ENCODE assay signal across 22 mouse cellular contexts in the genomic region with DNA sequence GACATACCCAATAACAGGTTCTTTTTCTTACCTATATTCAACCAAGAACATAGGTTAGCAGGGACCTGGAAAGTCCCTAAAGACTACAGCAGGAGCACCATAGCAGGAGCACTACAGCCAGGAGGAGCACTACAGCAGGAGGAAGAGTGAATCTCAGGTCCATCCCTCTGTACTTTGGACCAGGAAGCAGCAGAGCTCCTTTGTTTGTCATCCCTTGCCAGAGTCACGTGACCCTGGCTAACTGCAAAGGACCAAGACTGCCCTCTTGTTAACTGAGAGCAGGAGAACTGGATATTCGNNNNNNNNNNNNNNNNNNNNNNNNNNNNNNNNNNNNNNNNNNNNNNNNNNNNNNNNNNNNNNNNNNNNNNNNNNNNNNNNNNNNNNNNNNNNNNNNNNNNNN.
"Had no signal": no experiment of that assay in that cellular context is flagged by ENCODE, and none has a peak within 500 bp of the region (broad histone marks: within the 10 kb centered on the region; RNA-seq: fewer than 3 reads in every experiment).

No protein-coding gene starts in this region.

- DNase-seq: left cerebral cortex, postnatal 4 days; liver, postnatal 0 days; lung, embryonic 14.5 days; right cerebral cortex, adult 18-20 months; right cerebral cortex, postnatal 14 days; right cerebral cortex, postnatal 4 days; spleen, adult 18-20 months; thymus, adult 2 months; thymus, postnatal 14 days; thymus, postnatal 4 days had no signal

- H3K27me3 ChIP-seq: limb, embryonic 12.5 days; limb, embryonic 15.5 days; midbrain, embryonic 12.5 days; midbrain, embryonic 15.5 days; neural tube, embryonic 12.5 days; neural tube, embryonic 15.5 days; stomach, embryonic 15.5 days had no signal

- H3K4me3 ChIP-seq: limb, embryonic 12.5 days; limb, embryonic 15.5 days; midbrain, embryonic 12.5 days; midbrain, embryonic 15.5 days; neural tube, embryonic 12.5 days; neural tube, embryonic 15.5 days; stomach, embryonic 15.5 days had no signal

- ATAC-seq: liver, postnatal 0 days; lung, postnatal 0 days; midbrain, embryonic 15.5 days had no signal

- H3K4me1 ChIP-seq: limb, embryonic 12.5 days; limb, embryonic 15.5 days; midbrain, embryonic 12.5 days; midbrain, embryonic 15.5 days; neural tube, embryonic 12.5 days; neural tube, embryonic 15.5 days; stomach, embryonic 15.5 days had no signal

- H3K9ac ChIP-seq: limb, embryonic 12.5 days; limb, embryonic 15.5 days; liver, embryonic 14.5 days; liver, postnatal 0 days; lung, embryonic 14.5 days; midbrain, embryonic 12.5 days; midbrain, embryonic 15.5 days; neural tube, embryonic 12.5 days; neural tube, embryonic 15.5 days; stomach, embryonic 15.5 days had no signal

- H3K27ac ChIP-seq: kidney, postnatal 0 days; limb, embryonic 12.5 days; limb, embryonic 15.5 days; liver, embryonic 14.5 days; macrophage; midbrain, embryonic 12.5 days; midbrain, embryonic 15.5 days; neural tube, embryonic 12.5 days; neural tube, embryonic 15.5 days; stomach, embryonic 15.5 days had no signal

- H3K9me3 ChIP-seq: limb, embryonic 12.5 days; limb, embryonic 15.5 days; midbrain, embryonic 12.5 days; midbrain, embryonic 15.5 days; neural tube, embryonic 12.5 days; neural tube, embryonic 15.5 days; stomach, embryonic 15.5 days had no signal

- H3K36me3 ChIP-seq: limb, embryonic 12.5 days; limb, embryonic 15.5 days; midbrain, embryonic 12.5 days; midbrain, embryonic 15.5 days; neural tube, embryonic 12.5 days; neural tube, embryonic 15.5 days; stomach, embryonic 15.5 days had no signal

- H3K4me2 ChIP-seq: limb, embryonic 12.5 days; limb, embryonic 15.5 days; liver, embryonic 11.5 days; lung, embryonic 14.5 days; midbrain, embryonic 12.5 days; midbrain, embryonic 15.5 days; neural tube, embryonic 12.5 days; neural tube, embryonic 15.5 days; stomach, embryonic 15.5 days had no signal
